Mouse (Mus musculus) intestine, embryonic 15.5 days (tissue): ENCODE results near the gene Pus7. TPM values are rescaled to one million over a fixed set of nuclear protein-coding genes. Genes with fewer than 3 reads are reported as not detected.
A peak's percentile ranks its signal among the peaks of the same experiment; 100 is the strongest.

Experiments
- ATAC-seq: fragments of 200-750 bp; cut with Nextera tagmentation; 2 replicates; pipeline ENCODE4 v1.8.0; 2017; ENCODE audit warnings: moderate TSS enrichment, moderate library complexity
- H3K27ac ChIP-seq: fragments of 300-500 bp; sonication (generic); 2 replicates; pipeline ENCODE4 v1.5.1; 2015; ENCODE audit warnings: mild to moderate bottlenecking, inconsistent platforms
- H3K27me3 ChIP-seq: fragments of 300-500 bp; sonication (generic); replicated peaks from 2 replicates; pipeline ENCODE4 v1.6.1; 2015; ENCODE audit warnings: inconsistent platforms
- H3K36me3 ChIP-seq: fragments of 300-500 bp; sonication (generic); 2 replicates; pipeline ENCODE4 v1.6.1; 2015; ENCODE audit warnings: inconsistent platforms
- H3K4me1 ChIP-seq: fragments of 300-500 bp; sonication (generic); replicated peaks from 2 replicates; pipeline ENCODE4 v1.6.1; 2015; ENCODE audit warnings: inconsistent platforms
- H3K4me2 ChIP-seq: fragments of 300-500 bp; sonication (generic); replicated peaks from 2 replicates; pipeline ENCODE4 v1.6.1; 2015; ENCODE audit warnings: mild to moderate bottlenecking, inconsistent platforms
- H3K4me3 ChIP-seq: fragments of 300-500 bp; sonication (generic); replicated peaks from 2 replicates; pipeline ENCODE4 v1.5.1; 2015; ENCODE audit warnings: inconsistent platforms
- H3K9ac ChIP-seq: fragments of 300-500 bp; sonication (generic); 2 replicates; pipeline ENCODE4 v1.6.1; 2015; ENCODE audit warnings: inconsistent platforms
- H3K9me3 ChIP-seq: fragments of 300-500 bp; sonication (generic); 2 replicates; pipeline ENCODE4 v1.6.1; 2016; ENCODE audit warnings: inconsistent platforms
- WGBS: fragments of 180-500 bp; shearing (Covaris S2); methylation state at CpG from one replicate; pipeline ENCODE4 v1.1.7; 2015; 5-methylcytosine and 5-hydroxymethylcytosine counted together
- polyA plus RNA-seq: library from polyadenylated mRNA; unstranded; fragments of >200 nt; fragmentation: Nextera tagmentation; extraction: Ambion mirVana; gene quantifications from 2 replicates; pipeline ENCODE4 v1.2.1, GENCODE M21; 2015

Pus7 gene
- polyA plus RNA-seq, 1 experiment from 2014 or later, result 31.5 TPM

DNA sequence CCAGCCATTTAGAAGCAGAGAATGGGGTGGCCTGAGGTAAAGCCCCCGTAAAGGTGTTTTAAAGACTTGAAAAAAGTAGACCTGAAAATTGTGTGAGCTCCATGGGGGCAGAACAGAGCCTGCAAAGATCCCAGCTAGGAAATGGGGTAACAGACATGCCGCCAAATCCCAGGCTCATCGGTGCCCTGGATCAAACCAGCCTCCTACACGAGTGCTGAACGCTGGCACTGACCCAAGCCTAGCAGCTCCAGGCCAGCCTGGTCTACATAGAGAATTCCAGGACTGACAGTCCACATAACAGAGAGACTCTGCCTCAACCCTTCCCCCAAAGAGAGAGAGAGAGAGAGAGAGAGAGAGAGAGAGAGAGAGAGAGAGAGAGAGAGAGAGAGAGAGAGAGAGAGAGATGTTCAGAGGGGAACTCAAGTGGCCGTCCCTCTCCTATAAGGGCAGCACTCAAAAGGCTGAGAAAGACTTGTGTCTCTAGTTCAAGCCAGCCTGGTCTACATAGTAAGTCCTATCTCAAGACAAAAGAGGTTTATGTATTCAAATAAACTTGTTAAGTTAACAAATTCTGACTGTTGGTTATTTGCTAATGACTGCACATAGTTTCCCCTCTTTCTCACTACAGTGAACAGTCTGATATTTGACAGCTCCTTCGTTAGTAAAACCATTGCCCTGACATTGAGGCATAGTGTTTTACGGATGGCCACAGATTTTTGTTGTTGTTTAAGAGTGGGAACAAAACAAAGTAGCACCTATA lies 1.3 kb downstream of the Pus7 start:
- no peak for ATAC-seq
- 41% methylated on average over 8 of the region's 8 CpGs for WGBS
- peak overlapping the region; percentile 93 for H3K4me3 ChIP-seq

DNA sequence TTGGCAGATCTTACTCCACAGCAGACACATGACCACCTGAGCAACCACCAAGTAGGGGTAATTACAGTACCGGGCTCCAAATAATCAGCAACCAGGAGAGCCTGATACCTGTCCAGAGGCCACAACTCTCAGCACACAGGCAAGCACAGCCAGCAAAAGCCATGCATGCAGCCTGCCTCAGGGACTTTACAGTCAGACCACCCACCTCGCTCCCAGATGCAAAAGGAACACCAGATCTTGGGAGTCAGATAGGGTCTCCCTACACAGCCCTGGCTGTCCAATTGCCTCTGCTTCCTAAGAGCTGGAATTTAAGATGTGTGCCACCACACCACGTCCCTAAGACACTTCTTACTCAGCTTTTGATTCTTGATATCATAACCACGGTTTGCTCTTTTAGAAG lies 2.3 kb downstream of the Pus7 start:
- no peaks in the 10 kb centered on the region for H3K27me3 ChIP-seq
- peaks cover 5% of the 10 kb centered on the region for H3K4me1 ChIP-seq
- no peak overlapping the region for H3K4me2 ChIP-seq
- H3K27ac ChIP-seq, result no peak overlapping the region
- H3K36me3 ChIP-seq, result no peaks in the 10 kb centered on the region
- no peaks in the 10 kb centered on the region for H3K9me3 ChIP-seq
- no peak overlapping the region for H3K4me3 ChIP-seq
- 59% methylated on average over 4 of the region's 4 CpGs for WGBS
- H3K9ac ChIP-seq, result no peak overlapping the region
- no peak for ATAC-seq

More for the DNA sequence above, 1.3 kb downstream of the Pus7 start:
- H3K9me3 ChIP-seq, result no peaks in the 10 kb centered on the region
- peak overlapping the region; percentile 82; the same call in 1 of the 2 replicates for H3K9ac ChIP-seq
- no peak overlapping the region for H3K27ac ChIP-seq
- H3K27me3 ChIP-seq, result no peaks in the 10 kb centered on the region
- H3K4me2 ChIP-seq, result peak overlapping the region; percentile 65
- no peaks in the 10 kb centered on the region for H3K36me3 ChIP-seq
- H3K4me1 ChIP-seq, result peaks cover 8% of the 10 kb centered on the region

DNA sequence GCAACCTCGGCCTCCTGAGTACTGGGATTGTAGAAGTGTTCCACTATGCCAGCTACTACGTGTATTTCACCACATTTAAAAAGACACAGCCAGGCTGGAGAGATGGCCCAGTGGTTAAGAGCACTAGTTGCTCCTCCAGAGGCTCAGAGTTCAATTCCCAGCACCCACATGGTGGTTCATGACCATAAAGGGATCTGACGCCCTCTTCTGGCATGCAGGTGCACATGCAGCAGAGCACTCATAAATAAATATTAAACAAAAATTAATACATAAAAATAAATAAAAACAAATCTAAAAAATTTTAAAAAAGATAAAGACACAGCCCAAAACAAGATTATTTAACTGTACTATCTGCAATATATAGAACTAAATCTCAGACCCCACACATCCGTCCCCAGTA lies 3.0 kb downstream of the Pus7 start:
- ATAC-seq, result no peak
- no peak overlapping the region for H3K9ac ChIP-seq
- H3K36me3 ChIP-seq, result no peaks in the 10 kb centered on the region
- no peak overlapping the region for H3K27ac ChIP-seq
- H3K4me3 ChIP-seq, result no peak overlapping the region
- no peak overlapping the region for H3K4me2 ChIP-seq
- no peaks in the 10 kb centered on the region for H3K27me3 ChIP-seq
- H3K9me3 ChIP-seq, result no peaks in the 10 kb centered on the region
- peaks cover 5% of the 10 kb centered on the region for H3K4me1 ChIP-seq
- WGBS, result 87% methylated on average over 4 of the region's 4 CpGs

GRCm38 (mm10) chr5:23774186-23774585 lies 9.3 kb downstream of the Pus7 start:
- Histone ChIP-seq H3K36me3 (0 out of 2 replicates have a peak, but pooled peaks cover 4% of the 10 kb centered on the region), H3K27me3 (no peaks in the 10 kb centered on the region), H3K4me3 (no peak overlapping the region), H3K4me1 (no peaks in the 10 kb centered on the region), H3K27ac (no peak overlapping the region), H3K4me2 (no peak overlapping the region), H3K9me3 (no peaks in the 10 kb centered on the region), H3K9ac (no peak overlapping the region)
- no peak for ATAC-seq
- 81% methylated on average over 6 of the region's 6 CpGs for WGBS

DNA sequence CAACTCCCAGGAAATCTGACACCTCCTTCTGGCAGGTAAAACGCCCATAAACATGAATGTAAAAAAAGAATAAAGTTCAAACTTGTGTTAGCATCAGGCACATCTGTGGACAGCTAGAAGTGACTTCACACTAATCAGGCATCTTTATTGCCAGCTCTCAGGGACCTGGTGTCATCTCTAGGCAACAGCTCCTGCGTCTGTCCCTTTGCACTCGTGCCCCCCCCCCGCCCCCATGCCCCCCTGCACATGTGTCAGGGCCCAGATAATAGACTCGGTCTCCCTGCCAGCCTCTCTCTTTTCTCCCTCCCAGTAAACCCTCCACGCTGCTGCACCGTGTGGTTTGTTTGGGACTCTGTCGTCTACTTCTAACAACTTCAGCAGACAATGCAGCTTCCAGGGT lies 12.4 kb downstream of the Pus7 start:
- WGBS, result 49% methylated on average over 8 of the region's 8 CpGs

DNA sequence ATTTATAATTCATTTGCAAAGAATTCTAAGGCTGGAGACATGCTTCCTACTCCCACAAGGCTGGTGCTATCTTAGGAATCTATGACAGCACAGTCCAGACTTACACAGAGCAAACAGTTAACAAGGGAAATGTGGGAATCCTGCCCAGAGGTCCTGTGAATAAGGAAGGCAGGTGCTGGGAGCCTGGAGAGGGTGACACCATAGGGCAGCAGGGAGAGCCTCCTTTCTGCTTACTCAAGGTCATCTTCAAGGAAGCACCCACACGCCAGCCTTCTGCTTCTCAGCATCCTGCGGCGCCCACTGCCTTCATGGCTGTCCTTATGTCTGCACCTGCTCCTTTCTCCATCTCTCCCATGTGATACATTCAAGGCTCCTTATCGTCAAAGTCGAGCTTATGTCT lies 19.0 kb downstream of the Pus7 start:
- H3K4me2 ChIP-seq, result no peak overlapping the region
- WGBS, result 90% methylated on average over 5 of the region's 5 CpGs

More for the DNA sequence above, 12.4 kb downstream of the Pus7 start:
- H3K27me3 ChIP-seq, result no peaks in the 10 kb centered on the region
- 0 out of 2 replicates have a peak, but pooled peaks cover 9% of the 10 kb centered on the region for H3K36me3 ChIP-seq
- H3K4me1 ChIP-seq, result no peaks in the 10 kb centered on the region
- ATAC-seq, result no peak
- no peaks in the 10 kb centered on the region for H3K9me3 ChIP-seq
- H3K9ac ChIP-seq, result no peak overlapping the region
- no peak overlapping the region for H3K27ac ChIP-seq
- no peak overlapping the region for H3K4me2 ChIP-seq
- H3K4me3 ChIP-seq, result no peak overlapping the region

DNA sequence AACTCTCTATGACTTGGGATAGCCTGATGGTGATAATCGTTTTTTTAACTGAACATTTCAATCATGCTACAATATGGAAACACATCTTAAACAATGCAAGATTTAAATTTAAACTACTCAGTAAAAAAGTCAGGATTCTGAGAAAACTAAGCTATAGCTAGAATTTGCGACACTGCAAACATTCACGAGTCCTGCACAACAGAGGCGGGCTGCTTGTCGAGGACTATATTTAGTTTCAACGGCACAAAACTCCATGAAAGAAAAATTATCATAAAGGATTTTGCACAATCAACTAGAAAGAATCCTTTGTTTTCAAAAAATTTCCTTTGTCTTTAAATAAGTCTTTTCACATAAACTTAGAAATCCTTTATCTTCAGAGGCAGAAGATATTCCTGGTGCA lies 21.0 kb downstream of the Pus7 start:
- 92% methylated on average over 6 of the region's 6 CpGs for WGBS
- Histone ChIP-seq H3K9ac (no peak overlapping the region), H3K4me1 (no peaks in the 10 kb centered on the region), H3K36me3 (peaks cover 11% of the 10 kb centered on the region; the same call in 1 of the 2 replicates), H3K9me3 (no peaks in the 10 kb centered on the region), H3K27me3 (no peaks in the 10 kb centered on the region), H3K27ac (no peak overlapping the region), H3K4me2 (no peak overlapping the region), H3K4me3 (no peak overlapping the region)
- no peak for ATAC-seq

More for the DNA sequence above, 19.0 kb downstream of the Pus7 start:
- H3K36me3 ChIP-seq, result peaks cover 12% of the 10 kb centered on the region; the same call in 1 of the 2 replicates
- H3K27me3 ChIP-seq, result no peaks in the 10 kb centered on the region
- no peaks in the 10 kb centered on the region for H3K9me3 ChIP-seq
- H3K9ac ChIP-seq, result no peak overlapping the region
- H3K4me1 ChIP-seq, result no peaks in the 10 kb centered on the region
- ATAC-seq, result no peak
- no peak overlapping the region for H3K27ac ChIP-seq
- H3K4me3 ChIP-seq, result no peak overlapping the region

GRCm38 (mm10) chr5:23758633-23759032 lies 24.9 kb downstream of the Pus7 start:
- peaks cover 26% of the 10 kb centered on the region for H3K36me3 ChIP-seq
- H3K4me1 ChIP-seq, result no peaks in the 10 kb centered on the region
- WGBS, result 65% methylated on average over 2 of the region's 2 CpGs
- H3K9ac ChIP-seq, result no peak overlapping the region
- no peak overlapping the region for H3K4me2 ChIP-seq
- no peak overlapping the region for H3K4me3 ChIP-seq
- no peaks in the 10 kb centered on the region for H3K27me3 ChIP-seq
- ATAC-seq, result no peak
- no peaks in the 10 kb centered on the region for H3K9me3 ChIP-seq
- no peak overlapping the region for H3K27ac ChIP-seq

GRCm38 (mm10) chr5:23756368-23756767 lies 27.1 kb downstream of the Pus7 start:
- no peak overlapping the region for H3K4me3 ChIP-seq
- H3K27ac ChIP-seq, result no peak overlapping the region
- H3K9ac ChIP-seq, result no peak overlapping the region
- ATAC-seq, result no peak
- H3K27me3 ChIP-seq, result no peaks in the 10 kb centered on the region
- 96% methylated on average over 4 of the region's 4 CpGs for WGBS
- peaks cover 26% of the 10 kb centered on the region for H3K36me3 ChIP-seq
- no peak overlapping the region for H3K4me2 ChIP-seq
- no peaks in the 10 kb centered on the region for H3K4me1 ChIP-seq
- no peaks in the 10 kb centered on the region for H3K9me3 ChIP-seq

- no peak overlapping the region for H3K9ac ChIP-seq
- H3K9me3 ChIP-seq, result no peaks in the 10 kb centered on the region
- H3K4me1 ChIP-seq, result no peaks in the 10 kb centered on the region
- no peak for ATAC-seq
- H3K27ac ChIP-seq, result no peak overlapping the region
- H3K4me2 ChIP-seq, result no peak overlapping the region
- WGBS, result 95% methylated on average over 9 of the region's 9 CpGs
- no peak overlapping the region for H3K4me3 ChIP-seq
- H3K36me3 ChIP-seq, result peaks cover 21% of the 10 kb centered on the region
- no peaks in the 10 kb centered on the region for H3K27me3 ChIP-seq
These were observed 27.9 kb downstream of the Pus7 start for GRCm38 (mm10) chr5:23755591-23755990.

- no peaks in the 10 kb centered on the region for H3K9me3 ChIP-seq
- no peaks in the 10 kb centered on the region for H3K27me3 ChIP-seq
- no peak for ATAC-seq
- 63% methylated on average over 2 of the region's 2 CpGs for WGBS
- H3K36me3 ChIP-seq, result peaks cover 14% of the 10 kb centered on the region
- no peak overlapping the region for H3K4me2 ChIP-seq
- no peak overlapping the region for H3K4me3 ChIP-seq
- no peak overlapping the region for H3K27ac ChIP-seq
- no peaks in the 10 kb centered on the region for H3K4me1 ChIP-seq
- no peak overlapping the region for H3K9ac ChIP-seq
These were observed 33.6 kb downstream of the Pus7 start for GRCm38 (mm10) chr5:23749882-23750281.

DNA sequence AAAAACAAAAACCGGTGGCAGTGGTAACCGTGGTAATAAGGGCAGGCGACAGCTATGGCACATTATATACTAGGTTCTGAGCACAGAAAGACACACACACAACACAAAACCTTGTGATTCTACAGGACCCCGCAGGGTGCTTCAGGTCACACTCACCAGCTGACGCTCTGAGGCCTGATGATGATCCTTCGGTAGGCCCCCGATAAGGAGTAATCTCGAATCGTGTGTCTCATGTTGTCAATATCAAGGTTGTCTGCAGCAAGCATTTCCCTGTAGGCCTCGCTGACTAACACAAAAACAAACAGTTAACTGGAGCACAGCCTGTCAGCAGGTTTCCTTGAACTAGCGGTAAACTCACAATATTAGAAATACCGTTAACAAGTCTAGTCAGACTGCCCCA lies 40.2 kb downstream of the Pus7 start:
- H3K27me3 ChIP-seq, result no peaks in the 10 kb centered on the region
- no peak overlapping the region for H3K9ac ChIP-seq
- no peak overlapping the region for H3K27ac ChIP-seq
- no peaks in the 10 kb centered on the region for H3K4me1 ChIP-seq
- WGBS, result 98% methylated on average over 12 of the region's 12 CpGs
- ATAC-seq, result no peak
- H3K9me3 ChIP-seq, result no peaks in the 10 kb centered on the region
- H3K4me3 ChIP-seq, result no peak overlapping the region
- H3K36me3 ChIP-seq, result peaks cover 23% of the 10 kb centered on the region
- H3K4me2 ChIP-seq, result no peak overlapping the region

DNA sequence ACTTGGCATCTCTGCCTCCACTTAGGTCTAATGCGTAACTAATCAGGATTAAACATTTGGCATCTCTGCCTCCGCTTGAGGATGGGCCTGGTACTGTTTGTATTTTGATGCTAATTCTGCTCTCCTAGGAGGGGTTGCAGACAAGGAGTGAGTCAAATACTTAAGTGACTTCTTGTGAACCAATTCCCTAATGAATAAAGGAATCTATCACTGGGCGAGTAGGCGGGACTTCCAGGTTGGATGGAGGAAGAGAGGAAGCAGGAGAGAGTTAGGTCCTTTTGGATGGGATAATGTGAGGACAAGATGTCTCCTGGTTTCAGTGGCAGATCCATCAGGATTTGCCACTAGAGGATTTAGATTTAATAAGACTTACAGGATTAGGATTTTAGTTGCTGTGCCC lies 46.4 kb downstream of the Pus7 start:
- Histone ChIP-seq H3K9ac (no peak overlapping the region), H3K4me2 (no peak overlapping the region), H3K27ac (no peak overlapping the region), H3K36me3 (0 out of 2 replicates have a peak, but pooled peaks cover 4% of the 10 kb centered on the region), H3K4me3 (no peak overlapping the region), H3K27me3 (no peaks in the 10 kb centered on the region), H3K9me3 (no peaks in the 10 kb centered on the region), H3K4me1 (no peaks in the 10 kb centered on the region)
- WGBS, result 85% methylated on average over 4 of the region's 4 CpGs
- no peak for ATAC-seq
